Mouse (Mus musculus): ENCODE measurements at regions not wholly inside any gene's neighbourhood (a gene's known extent, or its start where the extent isn't known, plus 50 kb on each side); places are given as distances from the start of the nearest gene placed in this dataset.

DNA sequence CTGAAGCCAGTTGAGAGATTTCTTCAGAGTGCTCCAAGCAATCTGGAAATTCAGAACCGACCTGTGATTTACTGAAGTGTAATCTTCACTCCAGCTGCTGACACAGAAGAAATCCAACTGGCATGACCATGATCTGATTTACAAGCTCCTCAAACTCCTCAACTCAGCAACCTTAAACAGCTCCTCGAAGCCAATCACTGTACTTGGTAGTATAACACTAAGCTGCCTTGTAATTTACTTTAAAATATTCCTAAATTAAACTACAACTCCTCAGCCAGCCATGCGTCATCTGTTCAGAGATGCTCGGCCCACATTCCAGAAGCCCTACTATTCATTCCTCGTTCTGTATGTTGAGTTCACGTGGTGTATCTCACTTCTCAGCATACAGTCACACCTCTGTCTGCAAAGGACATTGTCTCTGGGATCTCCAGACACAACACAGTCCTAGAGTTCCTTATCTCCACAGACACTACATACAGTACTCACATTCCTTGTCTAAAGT lies 116.0 kb upstream of the Smad1 start:
- no peak for DNase-seq (ENCODE audit: low spot score)

DNA sequence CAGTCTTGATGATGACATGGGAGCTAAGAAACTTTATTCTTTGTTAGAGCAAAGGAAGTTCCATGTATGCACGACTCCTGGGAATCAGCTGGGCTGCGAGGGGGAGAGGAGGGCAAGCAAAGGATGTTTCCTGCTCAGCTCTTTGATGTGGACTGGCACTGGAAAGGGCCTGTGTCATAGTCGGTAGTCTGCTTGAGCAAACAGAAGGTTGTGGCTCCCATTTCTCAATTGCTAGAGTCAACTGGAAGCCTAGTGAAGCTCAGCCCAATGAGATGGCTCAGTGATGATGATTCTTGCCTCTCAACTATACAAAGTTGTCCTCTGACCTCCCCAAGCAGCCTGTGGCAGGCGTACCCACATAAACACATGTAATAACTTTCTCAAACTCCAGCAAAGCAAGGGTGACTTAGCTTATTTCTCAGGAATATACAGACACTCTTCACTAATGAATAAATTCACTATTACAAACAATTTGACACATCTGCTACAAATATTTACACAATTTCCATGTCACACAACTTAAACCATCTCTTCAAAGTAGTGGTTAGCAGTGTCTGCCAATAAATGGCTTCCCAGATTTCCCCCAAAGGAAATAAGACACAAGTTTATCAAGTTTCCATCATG lies 115.4 kb upstream of the Smad1 start:
- no peak for DNase-seq (ENCODE audit: low spot score)

DNA sequence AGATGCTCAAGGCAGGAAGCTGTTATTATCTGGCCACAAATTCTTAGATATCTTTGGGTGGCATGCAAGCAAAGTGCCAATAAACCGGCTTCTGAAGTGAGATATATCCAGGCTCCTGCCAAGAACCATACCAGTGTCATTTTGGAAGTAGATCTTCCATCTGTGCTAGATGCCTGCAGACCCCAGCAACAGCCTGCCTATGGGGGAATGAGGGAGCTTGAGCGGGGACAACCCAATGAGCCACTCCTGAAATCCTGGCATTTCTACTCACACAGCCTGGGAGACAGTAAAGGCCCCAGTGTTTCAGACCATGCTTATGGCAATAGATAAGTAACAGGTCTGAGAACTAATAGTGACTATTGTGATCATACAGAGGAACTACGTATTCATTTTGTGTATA lies 109.3 kb upstream of the Smad1 start:
- DNase-seq (ENCODE audit: low spot score), result no peak

DNA sequence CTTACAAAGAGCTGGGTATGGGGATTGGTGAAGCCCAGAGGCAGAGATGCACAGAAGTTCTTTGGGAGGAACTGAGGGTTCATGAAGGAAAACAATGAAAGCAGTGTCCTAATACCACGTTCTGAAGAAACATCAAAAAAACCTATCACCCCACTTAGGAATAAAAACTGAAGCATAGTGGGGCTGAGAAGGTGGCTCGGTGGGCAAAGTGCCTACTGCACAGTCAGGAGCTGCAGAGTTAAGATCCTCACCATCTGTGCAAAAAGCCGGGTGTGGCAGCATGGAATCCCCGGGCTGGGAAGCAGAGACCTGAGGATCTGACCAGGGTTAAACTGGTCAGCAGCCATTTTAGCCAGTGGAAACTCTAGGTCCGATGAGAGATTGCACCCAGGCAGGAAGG lies 106.1 kb upstream of the Smad1 start:
- DNase-seq (ENCODE audit: low spot score), result no peak

DNA sequence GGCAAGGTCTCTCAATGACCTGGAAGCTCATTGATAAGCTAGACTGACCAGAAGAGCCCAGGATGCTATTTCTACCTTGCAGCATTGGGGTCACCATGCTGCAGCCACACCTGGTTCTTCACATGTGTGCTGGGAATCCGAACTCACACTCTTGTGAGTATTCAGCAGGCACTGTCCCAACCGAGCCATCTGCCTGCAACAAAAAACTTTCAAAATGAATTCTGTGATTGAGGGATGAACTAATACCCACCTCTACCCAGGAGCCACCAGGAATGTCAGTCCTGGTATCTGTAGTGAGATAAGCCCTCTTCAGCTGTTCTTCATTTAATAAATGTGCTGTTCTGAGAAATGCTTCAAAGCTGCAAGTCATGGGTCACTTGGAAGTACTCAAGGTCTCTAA lies 104.6 kb upstream of the Smad1 start:
- DNase-seq (ENCODE audit: low spot score), result no peak

DNA sequence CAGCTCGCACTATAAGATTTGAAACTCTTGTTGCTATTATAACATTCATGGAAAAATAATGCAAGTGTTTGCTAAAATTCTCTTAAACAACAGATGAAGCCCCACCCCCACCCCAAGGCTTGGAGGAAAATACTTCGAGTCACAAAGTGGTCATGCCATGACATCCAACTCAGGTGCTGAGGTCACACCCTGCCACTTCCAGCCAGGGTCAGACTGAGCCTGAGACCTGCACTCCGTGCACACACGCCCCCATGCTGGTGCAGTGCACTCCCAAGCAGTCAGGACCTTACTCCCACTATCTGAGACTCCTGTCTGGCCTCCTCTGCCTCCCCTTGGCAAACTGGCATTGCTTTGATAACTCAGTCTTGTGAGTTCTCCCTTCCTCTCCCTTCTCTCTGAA lies 102.7 kb upstream of the Smad1 start:
- no peak for DNase-seq (ENCODE audit: low spot score)

DNA sequence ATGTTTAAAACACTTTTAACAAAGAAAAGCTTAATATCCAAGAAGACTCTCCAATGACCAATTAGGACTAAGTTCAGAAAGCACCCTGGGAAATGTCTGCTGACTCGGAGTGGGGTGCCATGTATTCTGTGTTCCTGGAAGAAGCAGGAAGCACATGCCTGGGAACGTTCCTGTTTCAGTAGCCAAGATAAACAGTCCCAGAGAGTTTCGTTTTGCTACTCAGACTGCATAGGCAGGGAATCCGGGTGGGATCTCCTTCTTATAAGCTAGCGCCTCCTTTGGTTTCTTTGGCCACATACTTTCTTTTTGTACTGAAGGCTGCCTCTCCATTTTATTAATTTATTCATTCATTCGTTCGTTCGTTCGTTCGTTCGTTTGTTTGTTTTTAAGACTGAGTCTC lies 101.9 kb upstream of the Smad1 start:
- peak; percentile 54 for DNase-seq (ENCODE audit: low spot score)

DNA sequence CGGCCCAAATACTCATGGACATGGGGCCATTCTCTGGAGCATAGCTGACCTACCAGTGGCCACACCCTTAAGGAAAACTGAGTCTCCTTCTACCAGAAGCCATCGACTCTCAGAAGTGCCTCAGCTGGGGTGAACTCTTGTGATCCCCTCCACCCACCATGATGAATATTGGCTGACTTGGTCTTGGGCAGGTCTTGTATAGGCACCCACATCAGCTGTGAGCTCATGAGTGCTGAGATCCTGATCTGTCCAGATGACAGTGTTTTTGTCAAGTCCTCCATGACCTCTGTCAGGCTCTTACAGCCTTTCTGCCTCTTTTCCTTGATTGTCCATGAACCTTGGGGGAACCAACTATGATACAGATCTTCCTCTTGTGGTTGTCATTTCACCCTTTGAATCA lies 99.9 kb upstream of the Smad1 start:
- no peak for DNase-seq (ENCODE audit: low spot score)

DNA sequence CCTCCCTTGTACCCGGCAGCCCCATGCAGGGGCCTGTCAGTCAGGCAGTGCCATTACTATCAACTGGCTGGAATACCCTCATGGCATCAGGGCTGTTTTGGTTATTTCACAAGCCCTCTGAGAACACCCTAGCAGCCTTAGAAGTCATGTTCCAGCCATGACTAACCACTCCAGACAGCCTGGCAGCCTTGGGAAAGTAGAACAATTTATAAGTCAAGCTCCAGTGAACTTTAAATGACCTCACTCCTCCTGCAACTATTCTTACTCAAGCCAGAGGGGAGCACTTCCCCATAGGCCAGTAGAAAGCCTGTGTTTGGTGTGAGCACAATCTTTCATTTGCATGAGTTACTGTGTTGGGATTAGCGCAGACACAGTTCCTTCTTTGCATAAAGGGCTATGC lies 99.3 kb upstream of the Smad1 start:
- peak; percentile 66 for DNase-seq (ENCODE audit: low spot score)

DNA sequence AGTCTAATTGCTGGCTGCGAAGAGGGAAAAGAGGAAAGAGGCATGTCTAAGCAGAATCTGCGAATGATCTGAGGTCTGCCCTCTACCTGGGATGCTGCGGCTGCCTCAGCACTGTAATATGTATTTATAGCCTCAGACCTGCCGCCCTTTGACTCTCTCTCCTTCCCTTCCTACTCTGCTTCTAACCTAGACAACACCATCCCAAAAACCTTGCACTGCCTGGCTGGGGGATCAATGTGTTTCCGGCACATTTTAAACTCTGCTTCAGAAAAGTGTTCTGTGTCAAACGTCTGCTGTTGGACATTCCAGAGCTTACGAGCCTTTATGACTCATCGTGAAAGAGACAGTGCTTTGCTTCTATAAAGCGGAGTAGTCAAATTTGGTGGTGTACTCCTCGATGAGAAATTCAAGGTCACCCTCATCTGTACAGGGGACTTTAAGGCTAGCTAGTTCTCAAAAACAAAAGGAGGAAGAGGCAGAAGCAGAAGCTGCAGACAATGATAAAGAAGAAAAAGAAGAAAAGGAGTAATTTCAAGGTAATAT lies 91.9 kb upstream of the Smad1 start:
- DNase-seq (ENCODE audit: low spot score), result no peak

DNA sequence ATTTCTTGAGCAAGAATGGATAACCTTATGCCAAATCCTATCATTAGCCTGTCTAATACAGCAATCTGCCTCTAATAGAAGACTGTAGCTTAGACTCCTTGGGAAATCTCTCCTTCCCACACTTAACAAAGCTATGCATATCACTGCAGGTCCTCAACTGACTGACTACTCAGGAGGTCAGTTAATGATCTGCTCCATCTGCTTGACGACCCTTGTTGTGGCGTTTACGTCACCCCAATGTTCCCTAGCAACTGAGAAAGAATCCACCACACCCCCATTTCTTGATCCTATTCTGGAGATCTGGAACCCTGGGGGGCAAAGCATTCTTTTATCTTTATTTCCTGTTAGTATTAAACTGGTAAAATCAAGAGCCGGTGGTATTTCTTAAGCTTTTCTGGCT lies 91.4 kb upstream of the Smad1 start:
- DNase-seq (ENCODE audit: low spot score), result no peak

DNA sequence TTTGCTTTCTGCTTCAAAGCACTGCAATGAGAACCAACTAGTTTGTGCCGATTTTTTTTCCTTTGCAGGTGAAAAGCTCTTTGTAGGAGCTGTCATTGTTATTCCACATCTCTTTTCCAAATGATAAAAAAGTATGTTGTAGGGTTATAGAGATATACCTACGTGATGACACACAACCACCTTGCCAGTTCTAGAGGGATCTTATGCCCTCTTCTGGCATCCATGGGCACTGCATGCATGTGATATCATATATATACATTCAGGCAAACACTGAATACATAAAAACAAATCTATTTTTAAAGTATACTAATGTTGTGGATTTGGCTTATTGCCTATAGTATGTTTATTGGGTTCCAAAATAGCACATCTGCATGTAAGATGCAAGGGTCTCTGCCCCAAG lies 89.5 kb upstream of the Smad1 start:
- no peak for DNase-seq (ENCODE audit: low spot score)

DNA sequence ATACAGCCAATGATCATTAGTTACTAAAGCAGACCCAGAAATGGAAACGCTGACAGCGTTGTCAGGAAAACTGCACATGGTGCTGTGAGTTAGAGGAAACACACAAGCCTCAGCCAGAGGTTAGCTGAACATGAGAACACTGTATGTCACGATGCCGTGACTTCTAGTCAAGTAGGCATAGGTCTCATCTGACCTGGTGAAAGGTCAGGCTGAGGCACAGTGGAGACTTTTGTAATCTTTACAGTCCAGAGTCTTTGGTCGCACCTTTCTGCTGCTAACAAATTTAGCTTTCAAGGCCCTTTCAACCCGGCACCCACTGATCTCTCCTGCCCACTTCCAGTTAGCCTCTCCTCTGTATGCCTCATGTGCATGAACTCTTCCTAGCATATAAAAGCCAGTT lies 88.3 kb upstream of the Smad1 start:
- DNase-seq (ENCODE audit: low spot score), result no peak

DNA sequence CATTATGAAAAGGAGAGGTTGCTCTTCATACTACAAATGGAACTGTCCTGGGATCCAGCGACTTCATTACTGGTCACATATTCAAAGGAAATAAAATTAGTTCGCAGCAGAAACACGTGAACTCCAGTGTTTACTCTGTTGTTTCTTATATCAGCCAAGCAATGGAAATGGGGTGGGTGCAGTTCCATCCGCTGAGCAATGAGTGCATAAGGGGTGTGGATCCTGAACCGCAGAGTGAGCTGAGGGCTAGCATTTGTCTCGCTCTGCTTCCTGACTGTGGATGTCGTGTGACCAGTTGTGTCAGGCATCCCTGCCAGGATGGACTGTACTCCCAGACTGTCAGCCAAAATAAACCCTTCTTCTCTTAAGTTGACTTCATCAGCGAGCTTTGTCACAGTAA lies 80.0 kb upstream of the Smad1 start:
- DNase-seq (ENCODE audit: low spot score), result no peak

DNA sequence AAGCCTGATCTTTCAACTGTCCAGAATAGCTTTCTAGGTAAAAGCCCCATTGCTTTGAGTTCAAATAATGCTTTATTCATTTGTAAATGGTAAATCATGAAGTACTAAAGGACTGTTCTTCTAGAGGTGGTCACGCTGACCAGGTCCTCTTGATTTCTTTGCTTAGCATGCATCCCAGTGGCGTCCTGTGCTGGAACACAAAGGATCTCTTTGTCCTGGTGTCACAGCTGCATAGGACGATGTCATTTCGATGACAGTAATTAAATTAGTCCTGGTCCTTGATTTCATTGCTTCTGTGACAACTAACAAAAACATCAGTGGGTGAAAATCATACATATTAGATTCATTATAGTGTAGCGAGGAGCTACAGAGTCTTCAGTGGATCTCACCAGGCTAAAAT lies 76.7 kb upstream of the Smad1 start:
- DNase-seq (ENCODE audit: low spot score), result no peak

DNA sequence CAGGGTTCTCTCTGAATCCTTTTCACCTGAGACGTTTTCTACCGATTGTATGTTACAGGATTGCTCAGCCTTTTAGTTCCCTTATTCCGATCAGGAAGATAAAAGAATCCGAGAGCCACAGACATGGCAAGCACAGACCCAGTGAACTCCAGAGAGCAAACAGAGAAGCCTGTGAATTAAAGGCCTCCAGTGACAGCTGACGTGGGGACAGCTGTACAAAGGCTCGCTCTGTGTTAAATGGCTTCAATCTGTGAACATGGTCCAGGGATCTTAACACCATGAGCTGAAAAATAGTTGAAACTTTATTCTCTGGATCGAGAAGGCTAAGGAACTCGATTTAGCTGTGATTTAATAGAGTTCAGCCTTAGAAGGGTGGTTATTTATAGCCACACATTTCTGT lies 75.4 kb upstream of the Smad1 start:
- DNase-seq (ENCODE audit: low spot score), result no peak

DNA sequence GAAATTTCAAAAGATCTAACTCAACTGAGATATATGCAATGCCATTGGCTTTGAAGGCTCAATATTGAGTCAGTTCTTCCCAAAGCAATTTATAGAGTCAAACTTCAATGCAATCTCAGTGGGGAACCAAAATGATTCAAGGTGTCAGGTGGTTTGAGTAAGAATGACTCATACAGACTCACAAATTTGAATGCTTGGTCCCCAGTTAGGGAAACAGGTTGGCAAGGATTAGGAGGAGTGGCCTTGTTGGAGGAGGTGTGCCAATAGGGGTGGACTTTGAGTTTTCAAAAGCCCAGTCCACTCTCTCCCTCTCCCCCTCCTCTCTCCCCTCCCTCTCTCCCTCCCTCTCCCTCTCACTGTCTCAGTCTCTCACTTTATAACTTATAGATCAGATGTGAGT lies 52.8 kb upstream of the Smad1 start:
- no peak for DNase-seq (ENCODE audit: low spot score)

DNA sequence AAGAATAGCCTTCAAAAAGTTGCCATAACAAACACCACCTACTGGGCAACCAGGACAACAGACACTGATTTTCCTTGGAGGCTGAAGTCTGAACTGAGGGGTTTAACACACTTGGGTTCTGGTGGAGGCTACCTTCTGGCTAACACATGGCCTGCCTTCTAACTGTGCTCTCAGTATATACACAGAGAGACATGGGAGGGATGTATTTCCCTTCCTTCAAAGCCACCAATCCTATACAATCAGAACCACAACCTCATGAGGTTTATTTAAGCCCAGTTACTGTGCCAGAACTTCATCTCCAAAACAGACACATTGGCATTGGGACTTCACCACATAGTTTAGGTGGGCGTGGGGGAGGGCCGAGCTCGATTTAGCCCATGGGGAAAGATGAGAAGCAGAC lies 50.1 kb upstream of the Smad1 start:
- no peak for DNase-seq (ENCODE audit: low spot score)

Data from adipocyte (in vitro differentiated cells).